Mouse (Mus musculus) limb, embryonic 10.5 days (tissue): ENCODE results near the gene Stk4. TPM values are rescaled to one million over a fixed set of nuclear protein-coding genes. Genes with fewer than 3 reads are reported as not detected.
"Not testable (repeated sequence)": the region's sequence is repeated elsewhere in the genome, so short reads cannot be mapped to it uniquely, and the experiment has no call there.

Experiments used
- DNase-seq: peaks from one replicate; pipeline ENCODE4 v3.0.0-alpha.2; 2017; ENCODE audit warnings: low spot score
- H3K27ac ChIP-seq: fragments of 300-500 bp; sonication (generic); 2 replicates; pipeline ENCODE4 v1.5.1; 2016; ENCODE audit warnings: mild to moderate bottlenecking
- H3K27me3 ChIP-seq: fragments of 300-500 bp; sonication (generic); 2 replicates; pipeline ENCODE4 v1.6.1; 2016; ENCODE audit warnings: low read depth, mild to moderate bottlenecking; ENCODE audit not compliant: poor library complexity, severe bottlenecking
- H3K36me3 ChIP-seq: fragments of 300-500 bp; sonication (generic); 2 replicates; pipeline ENCODE4 v1.6.1; 2016; ENCODE audit warnings: mild to moderate bottlenecking, moderate library complexity
- H3K4me1 ChIP-seq: fragments of 300-500 bp; sonication (generic); 2 replicates; pipeline ENCODE4 v1.6.1; 2016
- H3K4me3 ChIP-seq: fragments of 300-500 bp; sonication (generic); 2 replicates; pipeline ENCODE4 v1.5.1; 2016; ENCODE audit warnings: mild to moderate bottlenecking, moderate library complexity
- H3K9me3 ChIP-seq: fragments of 300-500 bp; sonication (generic); replicated peaks from 2 replicates; pipeline ENCODE4 v1.6.1; 2016; ENCODE audit warnings: mild to moderate bottlenecking
- WGBS: fragments of 180-500 bp; shearing (Covaris S2); methylation state at CpG from one replicate; pipeline ENCODE4 v1.1.7; 2016; 5-methylcytosine and 5-hydroxymethylcytosine counted together
- polyA plus RNA-seq: library from polyadenylated mRNA; unstranded; fragments of >200 nt; fragmentation: Nextera tagmentation; extraction: Ambion mirVana; gene quantifications from 2 replicates; pipeline ENCODE4 v1.2.1, GENCODE M21; 2016

Stk4 gene
- polyA plus RNA-seq, 1 experiment from 2014 or later, result 30.4 TPM

DNA sequence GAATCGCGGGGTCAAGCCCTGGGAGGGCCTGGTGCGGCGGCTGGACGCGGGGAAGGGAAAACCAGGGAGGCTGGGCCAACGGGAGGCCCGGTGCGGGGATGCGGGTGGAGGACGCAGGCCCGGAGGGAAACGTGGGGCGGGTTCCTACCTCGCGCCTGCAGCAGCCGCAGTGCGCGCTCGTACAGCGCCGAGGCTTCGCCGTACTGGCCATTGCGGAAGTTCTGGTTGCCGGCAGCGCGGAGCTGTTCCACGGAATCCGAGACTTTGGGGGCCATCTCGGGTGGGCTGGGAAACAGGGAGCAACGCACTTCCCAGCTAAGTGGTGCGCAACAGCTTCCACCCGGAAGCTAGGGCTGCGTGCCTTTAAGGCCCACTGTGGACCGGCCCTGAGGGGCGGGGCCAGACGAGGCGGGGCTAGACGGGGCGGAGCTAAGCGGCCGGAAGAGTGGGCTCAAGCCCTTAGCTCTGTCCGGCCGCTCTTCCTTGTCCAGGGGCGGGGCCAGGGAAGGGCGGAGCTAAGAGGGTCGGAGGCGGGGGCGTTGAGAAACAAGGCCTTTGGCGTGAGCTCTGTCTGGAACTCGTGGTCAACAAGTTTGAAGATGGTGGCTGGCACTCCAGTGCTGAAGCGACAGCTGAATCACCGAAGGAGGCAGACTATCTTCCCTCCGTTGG is 779 bp downstream of the Stk4 start, which contains the start of gene Tomm34:
TSS of gene Tomm34 (minus strand) at position 405 of the 672 bp plus-strand sequence.
- H3K4me1 ChIP-seq, result peaks cover 53% of the 10 kb centered on the region
- peak within 1 kb of the TSS; percentile 95 for H3K27ac ChIP-seq
- peak; percentile 97 for DNase-seq
- H3K36me3 ChIP-seq, result peaks cover 22% of the 10 kb centered on the region
- H3K9me3 ChIP-seq, result no peaks in the 10 kb centered on the region
- WGBS, result 1% methylated on average over 55 of the region's 55 CpGs
- H3K4me3 ChIP-seq, result peak within 1 kb of the TSS; percentile 95
- H3K27me3 ChIP-seq, result no peaks in the 10 kb centered on the region

DNA sequence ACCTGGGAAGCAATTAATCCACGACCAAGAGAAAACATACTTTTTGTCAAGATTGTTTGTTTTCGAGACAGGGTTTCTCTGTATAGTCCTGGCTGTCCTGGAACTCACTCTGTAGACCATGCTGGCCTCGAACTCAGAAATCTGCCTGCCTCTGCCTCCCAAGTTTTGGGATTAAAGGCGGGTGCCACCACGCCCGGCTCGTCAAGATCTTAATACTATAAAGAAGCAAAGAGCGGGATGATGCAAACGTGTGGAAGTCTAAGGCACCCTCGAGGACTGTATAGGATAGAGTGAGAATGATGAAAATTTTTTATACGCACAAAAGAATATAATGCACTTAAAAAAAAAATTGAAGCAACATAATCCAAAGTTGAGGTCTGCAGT is 1.3 kb downstream of the Stk4 start:
- Histone ChIP-seq H3K4me3 (peak overlapping the region; percentile 95), H3K27ac (peak overlapping the region; percentile 95), H3K36me3 (peaks cover 16% of the 10 kb centered on the region), H3K4me1 (peaks cover 53% of the 10 kb centered on the region)
- 75% methylated on average over 11 of the region's 11 CpGs for WGBS
- DNase-seq, H3K9me3 ChIP-seq, H3K27me3 ChIP-seq: not testable (repeated sequence)

GRCm38 (mm10) chr2:164072109-164072508 is 2.0 kb downstream of the Stk4 start:
- Histone ChIP-seq H3K4me1 (peaks cover 53% of the 10 kb centered on the region), H3K36me3 (peaks cover 10% of the 10 kb centered on the region), H3K9me3 (no peaks in the 10 kb centered on the region), H3K27me3 (no peaks in the 10 kb centered on the region), H3K4me3 (no peak overlapping the region), H3K27ac (peak overlapping the region; percentile 95; the same call in 1 of the 2 replicates)
- WGBS, result 68% methylated on average over 2 of the region's 2 CpGs
- no peak for DNase-seq

DNA sequence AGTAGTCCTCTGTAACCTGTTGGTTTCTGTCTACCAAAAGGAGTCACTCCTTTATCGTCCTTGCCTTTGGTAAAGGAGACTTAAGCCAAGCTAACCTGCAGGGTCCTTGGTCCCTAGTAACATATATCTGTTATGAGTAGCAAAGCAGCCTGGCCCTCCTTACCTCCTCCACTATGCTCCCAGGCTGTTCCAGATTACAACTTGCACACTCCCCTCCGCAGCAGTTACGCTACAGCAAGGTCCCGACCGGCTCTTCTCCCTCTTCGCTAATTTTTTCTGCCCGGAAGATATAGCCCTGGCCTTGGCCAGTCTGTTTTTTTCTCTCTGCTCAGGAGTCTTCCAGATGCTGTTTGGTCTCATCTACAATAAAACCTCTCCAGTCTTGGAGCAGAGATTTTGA is 3.0 kb downstream of the Stk4 start:
- Histone ChIP-seq H3K4me1 (peaks cover 51% of the 10 kb centered on the region), H3K27ac (peak overlapping the region; percentile 34; the same call in 1 of the 2 replicates), H3K4me3 (no peak overlapping the region), H3K9me3 (no peaks in the 10 kb centered on the region), H3K36me3 (peaks cover 6% of the 10 kb centered on the region), H3K27me3 (no peaks in the 10 kb centered on the region)
- no peak for DNase-seq
- WGBS, result 88% methylated on average over 7 of the region's 7 CpGs

DNA sequence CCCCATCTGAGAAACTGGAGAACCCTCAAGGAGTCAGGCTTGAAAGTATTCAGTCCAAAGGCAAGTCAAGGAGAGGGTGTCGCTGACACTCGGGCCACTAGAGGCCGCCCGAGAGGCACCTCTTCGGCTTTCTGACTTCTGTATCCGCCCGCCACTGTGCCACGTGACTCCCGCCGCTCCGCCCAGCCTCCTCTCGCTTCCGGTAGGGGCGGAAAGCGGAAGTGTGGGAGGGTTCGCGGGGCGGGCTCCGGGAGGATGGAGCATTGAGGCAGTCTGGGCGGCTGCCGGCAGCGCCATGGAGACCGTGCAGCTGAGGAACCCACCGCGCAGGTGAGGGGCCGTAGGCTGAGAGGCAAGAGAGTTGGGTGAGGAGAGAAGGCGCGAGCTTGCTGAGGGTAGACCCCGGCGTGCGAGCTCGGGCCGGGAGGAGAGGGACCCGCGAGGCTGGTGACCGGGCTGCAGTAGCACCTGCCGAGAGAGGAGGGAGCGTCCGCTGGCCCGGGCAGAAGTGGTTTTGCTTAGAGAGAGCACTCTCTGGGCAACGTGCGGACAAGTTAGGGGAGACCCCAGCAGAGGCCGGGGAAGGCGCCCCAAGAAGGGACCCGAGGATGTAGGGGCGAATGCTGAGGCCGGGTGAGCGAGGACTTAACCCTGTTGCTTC is 3.9 kb downstream of the Stk4 start:
- H3K4me3 ChIP-seq, result peak overlapping the region; percentile 89
- peaks cover 44% of the 10 kb centered on the region for H3K4me1 ChIP-seq
- WGBS, result under 1% methylated on average over 48 of the region's 48 CpGs
- DNase-seq, result peak; percentile 99
- H3K36me3 ChIP-seq, result no peaks in the 10 kb centered on the region
- H3K27ac ChIP-seq, result peak overlapping the region; percentile 87
- no peaks in the 10 kb centered on the region for H3K27me3 ChIP-seq
- H3K9me3 ChIP-seq, result no peaks in the 10 kb centered on the region

DNA sequence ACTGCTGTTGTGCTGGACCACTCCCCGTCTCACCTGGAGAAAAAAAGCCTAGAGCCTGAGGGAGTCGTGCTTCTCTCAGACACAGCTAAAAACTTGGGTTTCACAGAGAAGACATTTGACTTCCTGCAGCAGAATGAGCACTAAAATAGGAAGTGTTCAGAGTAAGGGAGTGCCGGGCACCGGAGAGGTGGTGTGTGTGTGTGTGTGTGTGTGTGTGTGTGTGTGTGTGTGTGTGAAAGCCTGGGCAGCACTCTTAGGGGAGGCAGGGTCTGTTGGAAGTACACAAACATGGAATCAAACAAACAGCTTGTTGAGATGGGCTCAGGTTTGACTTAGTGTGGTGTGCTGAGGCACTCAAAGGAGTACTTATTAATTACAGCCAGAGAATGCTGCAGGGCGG is 5.0 kb downstream of the Stk4 start:
- H3K36me3 ChIP-seq, result peaks cover 9% of the 10 kb centered on the region
- no peaks in the 10 kb centered on the region for H3K9me3 ChIP-seq
- peak overlapping the region; percentile 89 for H3K4me3 ChIP-seq
- 55% methylated on average over 5 of the region's 5 CpGs for WGBS
- H3K27ac ChIP-seq, result no peak overlapping the region
- no peaks in the 10 kb centered on the region for H3K27me3 ChIP-seq
- H3K4me1 ChIP-seq, result peaks cover 33% of the 10 kb centered on the region
- no peak for DNase-seq

GRCm38 (mm10) chr2:164076874-164077425 is 6.8 kb downstream of the Stk4 start:
- Histone ChIP-seq H3K4me1 (peaks cover 22% of the 10 kb centered on the region), H3K4me3 (no peak overlapping the region), H3K27ac (no peak overlapping the region), H3K36me3 (peaks cover 27% of the 10 kb centered on the region), H3K27me3 (no peaks in the 10 kb centered on the region), H3K9me3 (no peaks in the 10 kb centered on the region)
- WGBS, result 95% methylated on average over 8 of the region's 8 CpGs
- no peak for DNase-seq

DNA sequence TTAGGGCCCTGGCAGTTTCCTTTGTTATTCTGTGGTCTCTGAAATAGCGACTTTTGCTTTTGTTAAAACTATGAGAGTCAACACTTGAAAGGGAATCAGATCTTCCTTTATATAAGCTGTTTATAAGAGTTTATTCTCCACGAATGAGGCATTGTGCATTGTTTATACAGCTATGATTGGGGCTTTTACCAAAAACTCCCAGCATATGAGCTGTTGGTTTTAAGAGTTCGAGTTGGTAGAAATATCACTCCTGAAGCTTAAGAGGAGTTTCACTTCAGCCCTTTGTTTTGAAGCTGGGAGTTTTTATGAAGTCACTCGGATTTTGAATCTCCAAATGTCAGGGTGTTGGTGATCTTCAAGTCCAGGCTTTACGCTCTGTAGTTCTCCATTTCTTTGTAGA is 7.8 kb downstream of the Stk4 start:
- 91% methylated on average over 5 of the region's 5 CpGs for WGBS
- DNase-seq, result no peak
- Histone ChIP-seq H3K27ac (no peak overlapping the region), H3K4me1 (peaks cover 16% of the 10 kb centered on the region), H3K9me3 (no peaks in the 10 kb centered on the region), H3K27me3 (no peaks in the 10 kb centered on the region), H3K36me3 (peaks cover 35% of the 10 kb centered on the region), H3K4me3 (no peak overlapping the region)

GRCm38 (mm10) chr2:164079488-164079887 is 9.4 kb downstream of the Stk4 start:
- Histone ChIP-seq H3K27ac (no peak overlapping the region), H3K4me3 (no peak overlapping the region), H3K4me1 (peaks cover 12% of the 10 kb centered on the region), H3K9me3 (no peaks in the 10 kb centered on the region), H3K36me3 (peaks cover 52% of the 10 kb centered on the region), H3K27me3 (no peaks in the 10 kb centered on the region)
- WGBS, result 90% methylated on average over 6 of the region's 6 CpGs
- DNase-seq, result no peak

DNA sequence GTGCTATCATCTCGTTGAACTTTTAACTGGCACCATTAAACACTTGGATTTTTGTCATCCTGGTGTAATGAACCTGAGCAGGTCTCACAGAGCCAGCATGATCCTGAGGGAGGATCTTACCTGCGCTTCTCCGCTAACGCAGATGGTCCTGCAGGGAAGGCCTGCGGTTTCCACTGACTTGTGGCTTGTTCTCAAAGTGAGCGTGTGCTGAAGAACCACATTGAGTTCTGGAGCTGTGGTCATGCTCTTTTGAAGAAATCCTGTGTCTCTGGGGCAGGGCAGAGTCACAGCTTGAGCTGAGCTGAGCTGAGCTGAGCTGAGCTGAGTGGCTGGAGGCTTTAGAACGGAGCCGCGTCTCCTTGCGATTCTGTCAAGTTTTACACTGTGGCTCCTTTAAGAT is 11.5 kb downstream of the Stk4 start:
- Histone ChIP-seq H3K36me3 (peaks cover 68% of the 10 kb centered on the region), H3K4me1 (no peaks in the 10 kb centered on the region), H3K9me3 (no peaks in the 10 kb centered on the region), H3K27me3 (no peaks in the 10 kb centered on the region), H3K4me3 (no peak overlapping the region), H3K27ac (no peak overlapping the region)
- no peak for DNase-seq
- WGBS, result 98% methylated on average over 10 of the region's 10 CpGs

GRCm38 (mm10) chr2:164082175-164082574 is 12.1 kb downstream of the Stk4 start:
- Histone ChIP-seq H3K36me3 (peaks cover 74% of the 10 kb centered on the region), H3K27me3 (no peaks in the 10 kb centered on the region), H3K4me1 (no peaks in the 10 kb centered on the region), H3K27ac (no peak overlapping the region), H3K4me3 (no peak overlapping the region), H3K9me3 (no peaks in the 10 kb centered on the region)
- no peak for DNase-seq
- 84% methylated on average over 10 of the region's 10 CpGs for WGBS

- peaks cover 90% of the 10 kb centered on the region for H3K36me3 ChIP-seq
Observed at GRCm38 (mm10) chr2:164083609-164084341, 13.7 kb downstream of the Stk4 start.

GRCm38 (mm10) chr2:164084342-164084700 is 14.2 kb downstream of the Stk4 start:
- no peak for DNase-seq
- no peaks in the 10 kb centered on the region for H3K4me1 ChIP-seq
- no peak overlapping the region for H3K4me3 ChIP-seq
- H3K36me3 ChIP-seq, result peaks cover 94% of the 10 kb centered on the region
- WGBS, result 96% methylated on average over 7 of the region's 7 CpGs
- H3K27me3 ChIP-seq, result no peaks in the 10 kb centered on the region
- H3K27ac ChIP-seq, result no peak overlapping the region
- H3K9me3 ChIP-seq, result no peaks in the 10 kb centered on the region

More at GRCm38 (mm10) chr2:164083609-164084341, 13.7 kb downstream of the Stk4 start:
- DNase-seq, result no peak
- no peak overlapping the region for H3K4me3 ChIP-seq
- WGBS, result 94% methylated on average over 19 of the region's 19 CpGs
- no peaks in the 10 kb centered on the region for H3K27me3 ChIP-seq
- no peak overlapping the region for H3K27ac ChIP-seq
- H3K4me1 ChIP-seq, result no peaks in the 10 kb centered on the region
- H3K9me3 ChIP-seq, result no peaks in the 10 kb centered on the region
